8 mouse cellular contexts compared by ENCODE assay signal in genomic region chr8:114438236-114438635, GRCm38 (mm10). TPM values are rescaled to one million over a fixed set of nuclear protein-coding genes. Genes with fewer than 3 reads are reported as not detected.
DNase-seq lines count a peak whose midpoint lies in the region; ATAC-seq and TF ChIP-seq lines count a peak whose summit lies in the region.

No protein-coding gene starts in this region.

- peak; percentile 96 for TF ChIP-seq CTCF in midbrain, postnatal 0 days (IDR thresholded peaks at IDR 0.05)

- no peaks in the 10 kb centered on the region for H3K36me3 ChIP-seq in hindbrain, embryonic 10.5 days
- H3K36me3 ChIP-seq in hindbrain, embryonic 13.5 days = no peaks in the 10 kb centered on the region
- no peaks in the 10 kb centered on the region for H3K36me3 ChIP-seq in midbrain, postnatal 0 days (ENCODE audit: insufficient read depth, low read length)

- no peak for ATAC-seq in hindbrain, embryonic 13.5 days (ENCODE audit: low FRiP score)
- no peak for ATAC-seq in midbrain, postnatal 0 days (ENCODE audit: low FRiP score)

- no peak overlapping the region for H3K9ac ChIP-seq in hindbrain, embryonic 13.5 days
- H3K9ac ChIP-seq in midbrain, postnatal 0 days (replicated peaks; ENCODE audit: low read length, poor library complexity, severe bottlenecking) = no peak overlapping the region

- DNase-seq in hindbrain, embryonic 10.5 days (ENCODE audit: low spot score) = peak; percentile 53
- DNase-seq in CD4-positive helper T cell, adult 2 months (ENCODE audit: low read depth, low spot score) = peak; percentile 71
- DNase-seq in adipocyte (ENCODE audit: low spot score) = peak; percentile 85
- DNase-seq in embryo, embryonic 9.5 days (ENCODE audit: extremely low spot score) = peak; percentile 55
- DNase-seq in layer of hippocampus, postnatal 25 days (ENCODE audit: extremely low spot score in 1 of 2, low spot score in 1 of 2) = peak; percentile 50 to 84
- peak; percentile 68 for DNase-seq in midbrain, postnatal 0 days (ENCODE audit: low spot score)
- DNase-seq in thymus, postnatal 25 days = peak; percentile 49

- no peak overlapping the region for H3K27ac ChIP-seq in hindbrain, embryonic 10.5 days
- no peak overlapping the region for H3K27ac ChIP-seq in hindbrain, embryonic 13.5 days
- H3K27ac ChIP-seq in midbrain, postnatal 0 days (ENCODE audit: low read depth, low read length) = no peak overlapping the region

- H3K27me3 ChIP-seq in hindbrain, embryonic 10.5 days (ENCODE audit: insufficient read depth, poor library complexity, severe bottlenecking) = no peaks in the 10 kb centered on the region
- H3K27me3 ChIP-seq in hindbrain, embryonic 13.5 days = no peaks in the 10 kb centered on the region
- no peaks in the 10 kb centered on the region for H3K27me3 ChIP-seq in midbrain, postnatal 0 days (ENCODE audit: insufficient read depth, low read length)

- H3K4me1 ChIP-seq in hindbrain, embryonic 10.5 days (replicated peaks) = peaks cover 13% of the 10 kb centered on the region
- peaks cover 8% of the 10 kb centered on the region for H3K4me1 ChIP-seq in hindbrain, embryonic 13.5 days (replicated peaks)
- H3K4me1 ChIP-seq in midbrain, postnatal 0 days (ENCODE audit: insufficient read depth, low read length) = peaks cover 3% of the 10 kb centered on the region; the same call in 1 of the 2 replicates

- WGBS in hindbrain, embryonic 10.5 days = 12% methylated on average over 6 of the region's 6 CpGs
- 12% methylated on average over 6 of the region's 6 CpGs for WGBS in hindbrain, embryonic 13.5 days
- WGBS in midbrain, postnatal 0 days = 7% methylated on average over 6 of the region's 6 CpGs

- no peak overlapping the region for H3K4me3 ChIP-seq in hindbrain, embryonic 10.5 days
- no peak overlapping the region for H3K4me3 ChIP-seq in hindbrain, embryonic 13.5 days
- H3K4me3 ChIP-seq in midbrain, postnatal 0 days (ENCODE audit: low read depth, low read length) = no peak overlapping the region

- H3K4me2 ChIP-seq in hindbrain, embryonic 13.5 days = no peak overlapping the region
- H3K4me2 ChIP-seq in midbrain, postnatal 0 days (ENCODE audit: low read depth, low read length, poor library complexity, severe bottlenecking) = no peak overlapping the region

- no peaks in the 10 kb centered on the region for H3K9me3 ChIP-seq in hindbrain, embryonic 10.5 days
- H3K9me3 ChIP-seq in hindbrain, embryonic 13.5 days = no peaks in the 10 kb centered on the region
- no peaks in the 10 kb centered on the region for H3K9me3 ChIP-seq in midbrain, postnatal 0 days (ENCODE audit: low read length)

RNA-seq across cellular contexts. Expression of gene Wwox, which starts 1.2 kb away (rescaled TPM):
- polyA plus RNA-seq in hindbrain, embryonic 10.5 days (2016; fragmentation: Nextera tagmentation; extraction: Ambion mirVana) = 12.5 and 13.2 TPM in 2 replicates
- 12.4 and 13.8 TPM in 2 replicates for polyA plus RNA-seq in hindbrain, embryonic 13.5 days (2015; fragmentation: Nextera tagmentation; extraction: Ambion mirVana)
- total RNA-seq in layer of hippocampus, postnatal 25 days (2021) = 10 to 100 TPM; 11.4 to 11.9 TPM
- 14.5 and 15.4 TPM in 2 replicates for total RNA-seq in midbrain, postnatal 0 days (2014; rRNA removed)
- polyA plus RNA-seq in midbrain, postnatal 0 days (2015; fragmentation: Nextera tagmentation; extraction: Ambion mirVana) = 16.1 and 17.2 TPM in 2 replicates

RNA-seq across cellular contexts. Expression of gene Clec3a, which starts 20.4 kb away (rescaled TPM):
- polyA plus RNA-seq in hindbrain, embryonic 10.5 days (2016; fragmentation: Nextera tagmentation; extraction: Ambion mirVana) = not detected in 2 replicates
- polyA plus RNA-seq in hindbrain, embryonic 13.5 days (2015; fragmentation: Nextera tagmentation; extraction: Ambion mirVana) = not detected in 2 replicates
- not detected for total RNA-seq in layer of hippocampus, postnatal 25 days (2021)
- not detected in 2 replicates for total RNA-seq in midbrain, postnatal 0 days (2014; rRNA removed)
- 0.38 TPM in 1 of 2 replicates, not detected in the other for polyA plus RNA-seq in midbrain, postnatal 0 days (2015; fragmentation: Nextera tagmentation; extraction: Ambion mirVana)
